Mouse (Mus musculus): ENCODE results near the gene Ccdc85c. TPM values are rescaled to one million over a fixed set of nuclear protein-coding genes. Genes with fewer than 3 reads are reported as not detected.

Ccdc85c gene
- polyA plus RNA-seq, 1 experiment from 2014 or later: 9.3 TPM

- Histone ChIP-seq H3K27ac (no peak overlapping the region), H3K4me1 (replicated peaks) (peaks cover 20% of the 10 kb centered on the region), H3K9ac (no peak overlapping the region), H3K4me2 (replicated peaks) (no peak overlapping the region), H3K4me3 (replicated peaks) (no peak overlapping the region), H3K36me3 (no peaks in the 10 kb centered on the region), H3K9me3 (no peaks in the 10 kb centered on the region), H3K27me3 (replicated peaks) (no peaks in the 10 kb centered on the region)
- 75% methylated on average over 19 of the region's 19 CpGs for whole genome bisulfite sequencing
- ATAC-seq: no peak
Measured at GRCm38 (mm10) chr12:108288127-108288880, 13.1 kb upstream of the Ccdc85c start.

DNA sequence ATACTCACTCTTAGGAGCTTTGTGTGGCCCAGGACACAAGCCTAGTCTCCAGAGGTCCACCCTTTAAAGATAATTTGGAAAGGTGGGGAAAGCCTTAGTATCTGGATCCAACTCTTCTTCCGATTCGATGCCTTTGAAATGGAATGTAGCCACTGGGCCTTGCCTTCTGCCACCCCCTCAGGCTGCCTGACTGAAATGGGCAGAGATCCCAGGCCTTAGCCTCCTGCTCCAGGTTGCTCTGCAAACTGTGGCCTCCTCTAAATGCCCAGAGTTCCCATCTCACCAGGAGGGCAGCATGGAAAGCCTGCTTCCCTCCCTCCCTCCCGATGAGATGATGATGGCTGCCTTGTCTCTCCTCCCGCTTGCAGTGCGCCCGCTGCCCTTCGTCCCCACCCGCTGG lies 11.8 kb upstream of the Ccdc85c start:
- no peak for ATAC-seq
- 95% methylated on average over 8 of the region's 8 CpGs for WGBS
- no peak overlapping the region for H3K9ac ChIP-seq
- peaks cover 11% of the 10 kb centered on the region for H3K4me1 ChIP-seq (replicated peaks)
- H3K27ac ChIP-seq: no peak overlapping the region
- no peak overlapping the region for H3K4me3 ChIP-seq (replicated peaks)
- H3K27me3 ChIP-seq (replicated peaks): no peaks in the 10 kb centered on the region
- H3K36me3 ChIP-seq: no peaks in the 10 kb centered on the region
- no peak overlapping the region for H3K4me2 ChIP-seq (replicated peaks)
- H3K9me3 ChIP-seq: no peaks in the 10 kb centered on the region

DNA sequence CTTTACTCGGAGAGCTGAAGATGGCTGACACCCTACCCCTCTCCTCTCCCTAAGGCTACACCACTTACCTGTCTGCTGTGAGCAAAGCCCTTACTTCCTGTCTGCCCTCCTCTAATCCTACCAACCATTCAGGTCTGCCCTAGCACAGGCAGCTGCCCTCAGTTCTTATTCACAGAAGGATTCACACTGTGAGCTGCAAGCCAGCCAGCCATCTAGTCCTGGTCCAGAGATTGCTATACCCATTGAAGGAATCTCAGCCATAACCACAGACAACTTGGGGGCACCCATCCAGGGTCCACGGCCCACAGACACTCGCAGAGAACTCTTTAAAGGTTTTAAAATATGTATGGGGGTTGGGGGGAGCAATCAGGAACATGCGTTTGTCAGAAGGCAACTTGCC lies 11.2 kb upstream of the Ccdc85c start:
- Histone ChIP-seq H3K27me3 (replicated peaks) (no peaks in the 10 kb centered on the region), H3K4me1 (replicated peaks) (peaks cover 11% of the 10 kb centered on the region), H3K9me3 (no peaks in the 10 kb centered on the region), H3K4me3 (replicated peaks) (no peak overlapping the region), H3K36me3 (no peaks in the 10 kb centered on the region), H3K9ac (no peak overlapping the region), H3K4me2 (replicated peaks) (no peak overlapping the region), H3K27ac (no peak overlapping the region)
- ATAC-seq: no peak
- WGBS: 81% methylated on average over 4 of the region's 4 CpGs

DNA sequence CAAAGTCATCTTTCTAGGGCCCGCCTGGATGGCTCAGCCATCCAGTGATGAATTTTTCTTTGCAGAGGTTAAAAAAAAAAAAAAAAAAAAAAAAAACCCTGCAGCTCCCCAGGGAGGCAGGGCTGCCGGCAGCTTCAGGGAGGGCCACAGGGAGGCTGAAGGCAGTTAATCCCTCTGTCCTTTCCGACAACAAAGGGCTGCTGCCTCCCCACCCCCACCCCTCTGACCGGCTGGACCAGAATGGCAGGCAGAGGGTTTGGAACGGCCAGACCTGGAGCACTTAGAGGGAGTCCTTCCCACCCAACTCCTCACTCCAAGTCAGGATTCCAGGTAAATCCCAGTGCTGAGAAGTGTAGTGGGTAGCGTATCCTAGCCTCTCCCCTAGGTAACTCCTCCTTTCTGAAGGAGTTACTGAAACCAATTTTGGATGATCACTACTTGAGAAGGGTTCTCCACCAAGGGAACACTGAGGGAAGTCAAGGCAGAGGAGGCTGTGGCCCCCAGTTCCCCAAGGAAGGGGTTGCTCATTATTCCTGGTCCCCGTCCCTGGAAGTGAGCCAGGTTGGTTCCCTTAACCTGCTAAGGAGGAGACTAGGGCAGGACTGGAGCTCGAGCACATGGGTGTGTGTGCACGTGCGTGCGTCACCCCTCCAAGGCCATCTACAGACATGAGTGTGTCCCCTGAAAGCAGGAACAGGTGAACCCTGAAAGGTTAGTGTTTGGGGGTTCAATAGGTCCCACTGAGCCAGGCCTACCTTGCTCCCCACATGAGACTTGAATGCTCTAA lies 10.2 kb upstream of the Ccdc85c start:
- no peak overlapping the region for H3K4me2 ChIP-seq (replicated peaks)
- no peaks in the 10 kb centered on the region for H3K9me3 ChIP-seq
- no peaks in the 10 kb centered on the region for H3K27me3 ChIP-seq (replicated peaks)
- H3K4me3 ChIP-seq (replicated peaks): no peak overlapping the region
- H3K36me3 ChIP-seq: no peaks in the 10 kb centered on the region
- H3K4me1 ChIP-seq (replicated peaks): peaks cover 11% of the 10 kb centered on the region
- ATAC-seq: peak; percentile 35; the same call in 1 of the 2 replicates
- 31% methylated on average over 11 of the region's 11 CpGs for WGBS
- H3K27ac ChIP-seq: no peak overlapping the region
- H3K9ac ChIP-seq: 0 out of 2 replicates have a peak overlapping the region, but pooled peaks have one; percentile 2

GRCm38 (mm10) chr12:108284455-108285224 lies 9.4 kb upstream of the Ccdc85c start:
- no peaks in the 10 kb centered on the region for H3K36me3 ChIP-seq
- peaks cover 11% of the 10 kb centered on the region for H3K4me1 ChIP-seq (replicated peaks)
- no peaks in the 10 kb centered on the region for H3K9me3 ChIP-seq
- no peak overlapping the region for H3K9ac ChIP-seq
- H3K27me3 ChIP-seq (replicated peaks): no peaks in the 10 kb centered on the region
- WGBS: 45% methylated on average over 14 of the region's 14 CpGs
- H3K27ac ChIP-seq: no peak overlapping the region
- no peak overlapping the region for H3K4me3 ChIP-seq (replicated peaks)
- no peak overlapping the region for H3K4me2 ChIP-seq (replicated peaks)
- ATAC-seq: no peak

- Histone ChIP-seq H3K9ac (no peak overlapping the region; the same call in 1 of the 2 replicates), H3K36me3 (no peaks in the 10 kb centered on the region), H3K4me1 (replicated peaks) (peaks cover 32% of the 10 kb centered on the region), H3K27me3 (replicated peaks) (no peaks in the 10 kb centered on the region), H3K9me3 (no peaks in the 10 kb centered on the region), H3K27ac (no peak overlapping the region), H3K4me3 (replicated peaks) (no peak overlapping the region), H3K4me2 (replicated peaks) (0 out of 2 replicates have a peak overlapping the region, but pooled peaks have one; percentile 96)
- no peak for ATAC-seq
- 53% methylated on average over 15 of the region's 15 CpGs for WGBS
Measured at GRCm38 (mm10) chr12:108278221-108278918, 3.1 kb upstream of the Ccdc85c start.

DNA sequence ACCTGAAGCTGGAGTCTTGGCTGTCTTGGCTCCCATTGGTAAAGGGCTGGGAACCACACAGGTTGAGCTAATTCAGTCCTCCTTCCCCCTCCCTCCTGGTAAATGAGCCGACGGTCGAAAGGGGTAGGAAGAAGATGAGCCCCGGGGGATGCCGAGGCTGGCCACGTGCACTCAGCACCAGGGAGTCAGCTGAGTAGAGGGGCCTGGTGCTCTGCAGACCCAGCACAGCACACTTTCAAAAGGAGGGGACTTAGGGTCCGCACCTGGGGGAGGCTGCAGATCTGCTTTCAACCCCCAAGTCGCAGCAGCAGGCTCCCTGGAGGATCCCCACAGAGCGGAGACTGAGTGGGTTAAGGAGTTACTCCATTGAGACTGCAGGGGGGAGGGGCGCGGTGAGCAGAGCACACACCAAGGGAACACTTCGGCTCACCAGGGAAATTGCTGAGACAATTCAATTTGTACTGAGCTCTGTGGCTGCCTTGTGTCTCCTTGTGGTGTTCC lies 2.2 kb upstream of the Ccdc85c start:
- H3K4me2 ChIP-seq (replicated peaks): peak overlapping the region; percentile 96
- no peaks in the 10 kb centered on the region for H3K9me3 ChIP-seq
- peaks cover 42% of the 10 kb centered on the region for H3K4me1 ChIP-seq (replicated peaks)
- no peak for ATAC-seq
- H3K27me3 ChIP-seq (replicated peaks): no peaks in the 10 kb centered on the region
- H3K36me3 ChIP-seq: no peaks in the 10 kb centered on the region
- 19% methylated on average over 12 of the region's 12 CpGs for WGBS
- no peak overlapping the region for H3K27ac ChIP-seq
- H3K9ac ChIP-seq: no peak overlapping the region; the same call in 1 of the 2 replicates
- H3K4me3 ChIP-seq (replicated peaks): no peak overlapping the region

GRCm38 (mm10) chr12:108275920-108276822 lies 946 bp upstream of the Ccdc85c start:
- Histone ChIP-seq H3K4me3 (replicated peaks) (peak overlapping the region; percentile 89), H3K9ac (peak overlapping the region; percentile 59), H3K4me1 (replicated peaks) (peaks cover 53% of the 10 kb centered on the region), H3K4me2 (replicated peaks) (peak overlapping the region; percentile 96), H3K27me3 (replicated peaks) (no peaks in the 10 kb centered on the region), H3K36me3 (no peaks in the 10 kb centered on the region), H3K9me3 (no peaks in the 10 kb centered on the region), H3K27ac (peak overlapping the region; percentile 76)
- WGBS: 1% methylated on average over 46 of the region's 47 CpGs
- peak; percentile 28 for ATAC-seq

DNA sequence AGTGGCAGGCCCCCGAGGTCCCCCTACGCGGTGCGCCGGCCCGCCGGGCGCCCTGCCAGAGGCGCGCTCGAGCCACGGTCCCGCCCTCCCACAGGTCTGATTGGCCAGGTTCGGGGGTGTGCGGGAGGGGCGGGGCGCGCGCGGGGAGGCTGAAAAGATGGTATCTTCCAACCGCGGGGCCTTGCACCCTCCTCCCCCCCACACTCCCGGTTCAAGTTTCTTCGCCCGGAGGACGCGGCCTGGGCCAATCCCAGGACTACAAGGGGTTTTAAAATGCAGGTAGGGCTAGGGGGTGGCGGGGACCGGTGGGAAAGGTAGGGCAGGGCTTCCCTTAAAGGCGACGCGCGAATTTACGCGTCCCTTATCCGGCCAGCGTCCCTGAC lies 274 bp upstream of the Ccdc85c start:
- H3K36me3 ChIP-seq: no peaks in the 10 kb centered on the region
- H3K9me3 ChIP-seq: no peaks in the 10 kb centered on the region
- H3K27me3 ChIP-seq (replicated peaks): no peaks in the 10 kb centered on the region
- H3K4me3 ChIP-seq (replicated peaks): peak overlapping the region; percentile 89
- WGBS: under 1% methylated on average over 37 of the region's 37 CpGs
- peak; percentile 96 for ATAC-seq
- H3K27ac ChIP-seq: peak overlapping the region; percentile 76
- peaks cover 59% of the 10 kb centered on the region for H3K4me1 ChIP-seq (replicated peaks)
- H3K4me2 ChIP-seq (replicated peaks): peak overlapping the region; percentile 96
- peak overlapping the region; percentile 59 for H3K9ac ChIP-seq

DNA sequence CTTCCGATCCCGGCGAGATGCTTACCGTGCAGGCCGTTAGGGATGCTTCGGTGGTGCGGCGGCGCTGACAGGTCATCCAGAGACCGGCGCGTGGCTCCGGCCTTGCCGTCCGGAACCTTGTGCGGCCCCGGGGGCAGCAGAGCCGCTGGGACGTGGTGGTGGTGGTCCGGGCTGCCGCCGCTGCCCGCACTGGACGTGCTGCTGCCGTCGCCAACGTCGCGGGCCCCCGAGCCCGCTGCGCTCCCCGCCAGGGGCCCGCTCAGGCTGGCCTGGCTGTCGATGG lies 971 bp downstream of the Ccdc85c start:
- H3K4me3 ChIP-seq (replicated peaks): peak overlapping the region; percentile 89
- H3K27ac ChIP-seq: no peak overlapping the region
- no peak for ATAC-seq
- peaks cover 67% of the 10 kb centered on the region for H3K4me1 ChIP-seq (replicated peaks)
- H3K9me3 ChIP-seq: no peaks in the 10 kb centered on the region
- peak overlapping the region; percentile 96 for H3K4me2 ChIP-seq (replicated peaks)
- peak overlapping the region; percentile 86 for H3K9ac ChIP-seq
- WGBS: under 1% methylated on average over 35 of the region's 35 CpGs
- no peaks in the 10 kb centered on the region for H3K36me3 ChIP-seq
- no peaks in the 10 kb centered on the region for H3K27me3 ChIP-seq (replicated peaks)

All from intestine, embryonic 15.5 days (tissue).